Mouse (Mus musculus) adrenal gland, postnatal 10 days (tissue): ENCODE results near the gene Aimp1. TPM values are rescaled to one million over a fixed set of nuclear protein-coding genes. Genes with fewer than 3 reads are reported as not detected.

Experiments
- DNase-seq: peaks from one replicate; pipeline ENCODE4 v3.0.0; 2021; ENCODE audit warnings: mixed read lengths
- long read RNA-seq, 2 experiments: library from polyadenylated mRNA; stranded (forward); transcript quantifications; one replicate each; pipeline ENCODE4 v2.0.0; 2021
- total RNA-seq, 2 experiments: library from RNA; stranded (reverse); gene quantifications; 2 replicates each; pipeline ENCODE4 v1.2.3; 2021

Gene Aimp1
- 10 to 100 TPM; 49.9 to 53.7 TPM for total RNA-seq
- long read RNA-seq, experiment 1, transcript Aimp1-201 (7 exons, 1,126 nt), result major isoform, 64 of 75 reads
- long read RNA-seq, experiment 1, partial matches to known transcripts, result 11 of 75 reads
- long read RNA-seq, experiment 1, other reads (novel, unspliced or antisense), result 0 of 75 reads
- long read RNA-seq, experiment 2, transcript Aimp1-201 (7 exons, 1,126 nt), result major isoform, 36 of 37 reads
- long read RNA-seq, experiment 2, partial matches to known transcripts, result 1 of 37 reads
- long read RNA-seq, experiment 2, other reads (novel, unspliced or antisense), result 0 of 37 reads

- DNase-seq, result no peak
Observed at GRCm38 (mm10) chr3:132684231-132684928, at the start of gene Aimp1. Aimp1 (minus strand) TSS chr3:132684370.

- DNase-seq, result no peak
Observed at GRCm38 (mm10) chr3:132724326-132724725, 40.2 kb upstream of the Aimp1 start.

GRCm38 (mm10) chr3:132717316-132717715 is 33.1 kb upstream of the Aimp1 start:
- no peak for DNase-seq

- no peak for DNase-seq
Observed at GRCm38 (mm10) chr3:132713913-132714312, 29.7 kb upstream of the Aimp1 start.

- no peak for DNase-seq
Observed at GRCm38 (mm10) chr3:132706977-132707376, 22.8 kb upstream of the Aimp1 start.

GRCm38 (mm10) chr3:132704216-132704615 is 20.0 kb upstream of the Aimp1 start:
- DNase-seq, result peak; percentile 22

- DNase-seq, result peak; percentile 19
Observed at GRCm38 (mm10) chr3:132701368-132701767, 17.2 kb upstream of the Aimp1 start.

- DNase-seq, result peak; percentile 96
Observed at GRCm38 (mm10) chr3:132683447-132684230, 531 bp downstream of the Aimp1 start, which contains the start of gene Tbck. Tbck (plus strand) TSS chr3:132684144.

- DNase-seq, result no peak
Observed at GRCm38 (mm10) chr3:132677494-132677893, 6.7 kb downstream of the Aimp1 start.

- DNase-seq, result no peak
Observed at GRCm38 (mm10) chr3:132655955-132656354, 28.2 kb downstream of the Aimp1 start.

GRCm38 (mm10) chr3:132653959-132654358 is 30.2 kb downstream of the Aimp1 start:
- no peak for DNase-seq

GRCm38 (mm10) chr3:132651776-132652175 is 32.4 kb downstream of the Aimp1 start:
- DNase-seq, result peak; percentile 58

- DNase-seq, result no peak
Observed at GRCm38 (mm10) chr3:132650191-132650590, 34.0 kb downstream of the Aimp1 start.

- no peak for DNase-seq
Observed at GRCm38 (mm10) chr3:132649368-132649767, 34.8 kb downstream of the Aimp1 start.

GRCm38 (mm10) chr3:132646814-132647213 is 37.4 kb downstream of the Aimp1 start:
- no peak for DNase-seq

- DNase-seq, result no peak
Observed at GRCm38 (mm10) chr3:132644071-132644470, 40.1 kb downstream of the Aimp1 start.

GRCm38 (mm10) chr3:132637080-132637479 is 47.1 kb downstream of the Aimp1 start:
- no peak for DNase-seq

- DNase-seq, result peak; percentile 16
Observed at GRCm38 (mm10) chr3:132633261-132633660, 50.9 kb downstream of the Aimp1 start.

GRCm38 (mm10) chr3:132629601-132630239 is 54.5 kb downstream of the Aimp1 start, which contains the start of gene Gimd1:
Gimd1 (plus strand) TSS chr3:132629820.
- no peak for DNase-seq

GRCm38 (mm10) chr3:132628741-132629140 is 55.4 kb downstream of the Aimp1 start:
- no peak for DNase-seq
